Comparison of ENCODE assay signal across 10 mouse cellular contexts in genomic region chr11:12331997-12332396, GRCm38 (mm10).
DNase-seq lines count a peak whose midpoint lies in the region; ATAC-seq lines count a peak whose summit lies in the region.
"Had no signal": no experiment of that assay in that cellular context is flagged by ENCODE, and none has a peak within 500 bp of the region (broad histone marks: within the 10 kb centered on the region; RNA-seq: fewer than 3 reads in every experiment).

No protein-coding gene starts in this region.

- no peak overlapping the region for H3K4me3 ChIP-seq in forebrain, embryonic 15.5 days
- H3K4me3 ChIP-seq in forebrain, embryonic 12.5 days (replicated peaks): no peak overlapping the region
- no peak overlapping the region for H3K4me3 ChIP-seq in forebrain, embryonic 16.5 days (replicated peaks; ENCODE audit: low read length)
- no peak overlapping the region for H3K4me3 ChIP-seq in intestine, embryonic 15.5 days (replicated peaks)
- H3K4me3 ChIP-seq in limb, embryonic 13.5 days: no peak overlapping the region
- H3K4me3 ChIP-seq: liver, embryonic 15.5 days had no signal

- no peak overlapping the region for H3K27ac ChIP-seq in forebrain, embryonic 15.5 days (replicated peaks)
- no peak overlapping the region for H3K27ac ChIP-seq in forebrain, embryonic 12.5 days
- H3K27ac ChIP-seq in forebrain, embryonic 16.5 days (ENCODE audit: low read length): no peak overlapping the region
- peak overlapping the region; percentile 58; the same call in 1 of the 2 replicates for H3K27ac ChIP-seq in intestine, embryonic 15.5 days
- H3K27ac ChIP-seq in limb, embryonic 13.5 days: no peak overlapping the region
- H3K27ac ChIP-seq: liver, embryonic 15.5 days had no signal

- 59% methylated on average over 2 of the region's 2 CpGs for WGBS in forebrain, embryonic 15.5 days
- 90% methylated on average over 2 of the region's 2 CpGs for WGBS in forebrain, embryonic 12.5 days
- 56% methylated on average over 2 of the region's 2 CpGs for WGBS in forebrain, embryonic 16.5 days
- 24% methylated on average over 2 of the region's 2 CpGs for WGBS in intestine, embryonic 15.5 days
- 47% methylated on average over 2 of the region's 2 CpGs for WGBS in limb, embryonic 13.5 days

- H3K9ac ChIP-seq in forebrain, embryonic 15.5 days (replicated peaks): no peak overlapping the region
- no peak overlapping the region for H3K9ac ChIP-seq in forebrain, embryonic 12.5 days
- no peak overlapping the region for H3K9ac ChIP-seq in forebrain, embryonic 16.5 days (replicated peaks; ENCODE audit: low read depth, low read length)
- no peak overlapping the region for H3K9ac ChIP-seq in intestine, embryonic 15.5 days
- H3K9ac ChIP-seq in limb, embryonic 13.5 days: no peak overlapping the region
- H3K9ac ChIP-seq: liver, embryonic 15.5 days had no signal

- DNase-seq in ovary, postnatal 14 days (ENCODE audit: low spot score): peak; percentile 12
- no peak for DNase-seq in cerebellum, adult 11-12 months
- no peak for DNase-seq in thymus, postnatal 14 days

- H3K4me2 ChIP-seq in forebrain, embryonic 15.5 days (replicated peaks): no peak overlapping the region
- no peak overlapping the region for H3K4me2 ChIP-seq in forebrain, embryonic 12.5 days
- H3K4me2 ChIP-seq in forebrain, embryonic 16.5 days (ENCODE audit: low read length): no peak overlapping the region
- no peak overlapping the region for H3K4me2 ChIP-seq in intestine, embryonic 15.5 days (replicated peaks)
- no peak overlapping the region for H3K4me2 ChIP-seq in limb, embryonic 13.5 days (replicated peaks)
- H3K4me2 ChIP-seq: liver, embryonic 15.5 days had no signal

- ATAC-seq in forebrain, embryonic 15.5 days (replicated peaks): peak; percentile 77
- ATAC-seq in forebrain, embryonic 12.5 days (ENCODE audit: low FRiP score): no peak
- ATAC-seq in forebrain, embryonic 16.5 days: peak; percentile 82
- ATAC-seq in intestine, embryonic 15.5 days: peak; percentile 92
- peak; percentile 75; the same call in 1 of the 2 replicates for ATAC-seq in limb, embryonic 13.5 days (ENCODE audit: low FRiP score, low read depth)

- no peaks in the 10 kb centered on the region for H3K36me3 ChIP-seq in forebrain, embryonic 15.5 days
- H3K36me3 ChIP-seq in forebrain, embryonic 12.5 days (replicated peaks): no peaks in the 10 kb centered on the region
- H3K36me3 ChIP-seq in forebrain, embryonic 16.5 days (ENCODE audit: control insufficient read depth, insufficient read depth): no peaks in the 10 kb centered on the region
- H3K36me3 ChIP-seq in intestine, embryonic 15.5 days: no peaks in the 10 kb centered on the region
- no peaks in the 10 kb centered on the region for H3K36me3 ChIP-seq in limb, embryonic 13.5 days
- H3K36me3 ChIP-seq: liver, embryonic 15.5 days had no signal

- peaks cover 7% of the 10 kb centered on the region for H3K4me1 ChIP-seq in forebrain, embryonic 15.5 days
- H3K4me1 ChIP-seq in forebrain, embryonic 12.5 days: 0 out of 2 replicates have a peak, but pooled peaks cover 4% of the 10 kb centered on the region
- no peaks in the 10 kb centered on the region for H3K4me1 ChIP-seq in forebrain, embryonic 16.5 days (replicated peaks; ENCODE audit: control insufficient read depth, insufficient read depth, low read length)
- no peaks in the 10 kb centered on the region for H3K4me1 ChIP-seq in intestine, embryonic 15.5 days (replicated peaks)
- peaks cover 8% of the 10 kb centered on the region; the same call in 1 of the 2 replicates for H3K4me1 ChIP-seq in limb, embryonic 13.5 days
- H3K4me1 ChIP-seq: liver, embryonic 15.5 days had no signal

- H3K9me3 ChIP-seq in forebrain, embryonic 15.5 days: no peaks in the 10 kb centered on the region
- H3K9me3 ChIP-seq in forebrain, embryonic 12.5 days: 0 out of 2 replicates have a peak, but pooled peaks cover 4% of the 10 kb centered on the region
- H3K9me3 ChIP-seq in forebrain, embryonic 16.5 days (ENCODE audit: control insufficient read depth, low read length): no peaks in the 10 kb centered on the region
- H3K9me3 ChIP-seq in intestine, embryonic 15.5 days: no peaks in the 10 kb centered on the region
- no peaks in the 10 kb centered on the region for H3K9me3 ChIP-seq in limb, embryonic 13.5 days
- H3K9me3 ChIP-seq: liver, embryonic 15.5 days had no signal

- H3K27me3 ChIP-seq in forebrain, embryonic 15.5 days: no peaks in the 10 kb centered on the region
- no peaks in the 10 kb centered on the region for H3K27me3 ChIP-seq in forebrain, embryonic 12.5 days
- no peaks in the 10 kb centered on the region for H3K27me3 ChIP-seq in forebrain, embryonic 16.5 days (replicated peaks; ENCODE audit: control insufficient read depth, insufficient read depth, low read length)
- H3K27me3 ChIP-seq in intestine, embryonic 15.5 days (replicated peaks): no peaks in the 10 kb centered on the region
- no peaks in the 10 kb centered on the region for H3K27me3 ChIP-seq in limb, embryonic 13.5 days
- H3K27me3 ChIP-seq: CH12.LX; liver, embryonic 15.5 days had no signal
